Mouse (Mus musculus): ENCODE measurements around the gene Nosip.

- no peak for TF ChIP-seq ZNF384 (IDR thresholded peaks at IDR 0.05; ENCODE audit: low read depth, low read length)
- TF ChIP-seq POLR2A (IDR thresholded peaks at IDR 0.05; ENCODE audit: low read depth, low read length), result no peak
- no peak for TF ChIP-seq PAX5 (IDR thresholded peaks at IDR 0.05; ENCODE audit: low read length)
- peak; percentile 7 to 31; a peak in 2 of 4 replicates for TF ChIP-seq CTCF (conservative IDR thresholded peaks at IDR 0.05 in 1 of 2, IDR thresholded peaks at IDR 0.05 in 1 of 2; ENCODE audit: low read depth in 2 of 2, low read length in 2 of 2)
Observed at GRCm38 (mm10) chr7:45086084-45086483, 23.9 kb downstream of the Nosip start.

All from CH12.LX (cell line).